Mouse (Mus musculus) myocyte (in vitro differentiated cells): ENCODE results near the gene Rin1.

Experiments used
- MAX ChIP-seq: IDR thresholded peaks from one replicate; pipeline ENCODE4 v1.6.1; 2011; ENCODE audit warnings: low read depth, mild to moderate bottlenecking, control low read depth
- POLR2A ChIP-seq: IDR thresholded peaks from one replicate; pipeline ENCODE4 v1.6.1; 2011; ENCODE audit warnings: low read depth, mild to moderate bottlenecking, control low read depth, moderate library complexity; ENCODE audit not compliant: insufficient read length
- SRF ChIP-seq: IDR thresholded peaks from one replicate; pipeline ENCODE4 v1.6.1; 2011; ENCODE audit warnings: low read depth; ENCODE audit not compliant: control insufficient read depth, insufficient read length
- TCF3 ChIP-seq: IDR thresholded peaks from one replicate; pipeline ENCODE4 v1.6.1; 2011; ENCODE audit warnings: low read depth, control low read depth; ENCODE audit not compliant: insufficient read length
- USF1 ChIP-seq: IDR thresholded peaks from one replicate; pipeline ENCODE4 v1.6.1; 2011; ENCODE audit warnings: low read depth, mild to moderate bottlenecking, control low read depth, moderate library complexity

DNA sequence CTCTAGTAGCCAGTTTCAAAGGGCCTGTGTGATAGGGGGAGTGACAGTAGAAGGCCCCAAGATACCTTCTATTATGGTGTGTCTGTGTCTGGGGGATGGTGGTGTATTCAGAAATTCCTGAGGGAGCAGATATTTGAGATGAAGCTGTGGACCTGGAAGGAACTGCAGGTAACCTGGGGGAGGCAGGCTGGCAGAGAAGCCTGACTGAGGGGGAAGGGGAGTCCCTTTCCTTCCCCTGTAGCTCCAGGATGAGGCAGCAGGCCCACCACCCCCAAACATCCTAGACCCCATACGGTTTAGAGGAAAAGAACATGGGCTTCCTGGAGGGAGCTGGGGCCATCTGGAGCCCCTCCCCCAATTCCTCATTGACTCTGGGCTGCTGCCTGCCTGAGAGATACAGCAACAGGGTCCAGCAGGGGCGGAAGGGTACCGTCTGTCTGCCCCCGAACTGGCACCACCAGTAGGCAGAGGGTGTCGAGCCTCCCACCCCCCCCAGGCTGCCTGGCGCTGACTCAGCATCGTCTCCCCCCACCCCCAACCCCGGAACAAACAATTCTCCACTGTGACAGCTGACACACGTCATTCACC lies 45.7 kb downstream of the Rin1 start:
- TF ChIP-seq USF1 = no peak
- TF ChIP-seq TCF3 = no peak
- no peak for TF ChIP-seq POLR2A
- no peak for TF ChIP-seq MAX
- TF ChIP-seq SRF = no peak
